Mouse (Mus musculus): ENCODE data around the gene Alpk1. TPM values are rescaled to one million over a fixed set of nuclear protein-coding genes. Genes with fewer than 3 reads are reported as not detected.
A peak's percentile ranks its signal among the peaks of the same experiment; 100 is the strongest.

The Alpk1 gene
- total RNA-seq, 1 experiment, result 0.80 TPM

DNA sequence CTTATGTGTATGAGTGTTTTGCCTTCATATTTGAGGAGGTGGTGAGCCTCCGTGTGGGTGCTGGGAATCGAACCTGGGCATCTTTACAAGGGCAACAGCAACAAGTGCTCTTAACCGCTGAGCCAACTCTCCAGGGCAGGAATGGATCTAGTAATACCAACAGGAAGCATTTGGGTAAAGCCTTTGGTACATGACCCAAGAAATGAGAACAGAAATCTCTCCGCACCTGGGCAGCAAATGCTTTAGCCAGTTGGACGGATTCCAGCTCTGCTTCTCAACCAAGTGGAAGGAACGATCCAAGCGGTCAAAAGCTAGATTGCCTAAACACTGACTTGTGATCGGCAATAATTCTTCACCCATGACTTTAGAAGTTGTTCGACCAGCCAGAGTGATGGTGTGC is 594 bp upstream of the Alpk1 start:
- Histone ChIP-seq H3K9me3 (ENCODE audit: control insufficient read depth, insufficient read depth, low read depth, low read length) (no peaks in the 10 kb centered on the region), H3K9ac (ENCODE audit: insufficient read depth, low read depth, low read length, poor library complexity, severe bottlenecking) (no peak overlapping the region), H3K27ac (ENCODE audit: insufficient read depth, low read depth, low read length, poor library complexity, severe bottlenecking) (no peak overlapping the region), H3K4me3 (ENCODE audit: insufficient read depth in 1 of 2, low read depth in 1 of 2, low read length in 2 of 2, poor library complexity in 1 of 2, severe bottlenecking in 1 of 2) (no peak overlapping the region), H3K36me3 (ENCODE audit: control insufficient read depth, insufficient read depth, low read length, poor library complexity, severe bottlenecking) (no peaks in the 10 kb centered on the region), H3K4me1 (ENCODE audit: control insufficient read depth in 2 of 2, insufficient read depth in 2 of 2, low read length in 2 of 2, poor library complexity in 1 of 2) (no peaks in the 10 kb centered on the region)
- no peak for DNase-seq (ENCODE audit: low read depth, low spot score)
- TF ChIP-seq ZNF384 (IDR thresholded peaks at IDR 0.05; ENCODE audit: low read depth, low read length) (no peak), HCFC1 (IDR thresholded peaks at IDR 0.05; ENCODE audit: borderline replicate concordance, insufficient read depth, low read length) (no peak), ZC3H11A (IDR thresholded peaks at IDR 0.05; ENCODE audit: borderline replicate concordance, low read depth, low read length) (no peak), CHD2 (IDR thresholded peaks at IDR 0.05; ENCODE audit: low read depth, low read length) (no peak), MAFK (IDR thresholded peaks at IDR 0.05; ENCODE audit: insufficient read depth, low read depth, low read length) (no peak)
- in situ Hi-C loops (cut with MboI; ENCODE audit: low sequenced_read_pairs in 2 of 2, unreplicated experiment in 2 of 2), result no loop called here

DNA sequence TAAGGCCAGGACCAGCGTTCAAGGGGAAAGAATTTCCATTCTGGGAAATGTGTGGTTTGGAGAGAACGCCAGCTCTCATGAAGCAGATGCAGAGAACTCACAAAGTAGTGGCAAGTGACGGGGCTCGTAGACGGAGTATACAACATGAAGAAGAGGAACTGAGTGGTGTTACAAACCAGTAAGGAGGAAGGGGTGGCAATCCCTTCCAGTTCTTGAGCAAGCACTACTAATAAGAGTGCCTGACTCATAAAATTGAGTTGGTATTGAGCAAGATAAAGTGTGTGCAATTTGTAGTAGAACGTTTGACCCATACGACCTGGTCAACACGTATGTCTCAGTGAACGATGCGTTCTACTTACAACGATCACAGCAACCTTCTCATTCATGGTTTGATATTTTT is 11.2 kb downstream of the Alpk1 start:
- H3K27ac ChIP-seq (ENCODE audit: insufficient read depth, low read depth, low read length, poor library complexity, severe bottlenecking), result no peak overlapping the region
- no peaks in the 10 kb centered on the region for H3K4me1 ChIP-seq (ENCODE audit: control insufficient read depth in 2 of 2, insufficient read depth in 2 of 2, low read length in 2 of 2, poor library complexity in 1 of 2)
- no peaks in the 10 kb centered on the region for H3K36me3 ChIP-seq (ENCODE audit: control insufficient read depth, insufficient read depth, low read length, poor library complexity, severe bottlenecking)
- TF ChIP-seq ZNF384 (IDR thresholded peaks at IDR 0.05; ENCODE audit: low read depth, low read length), result no peak
- TF ChIP-seq CHD2 (IDR thresholded peaks at IDR 0.05; ENCODE audit: low read depth, low read length), result no peak
- no peak for TF ChIP-seq ZC3H11A (IDR thresholded peaks at IDR 0.05; ENCODE audit: borderline replicate concordance, low read depth, low read length)
- no peak for TF ChIP-seq HCFC1 (IDR thresholded peaks at IDR 0.05; ENCODE audit: borderline replicate concordance, insufficient read depth, low read length)
- TF ChIP-seq MAFK (IDR thresholded peaks at IDR 0.05; ENCODE audit: insufficient read depth, low read depth, low read length), result no peak
- H3K9me3 ChIP-seq (ENCODE audit: control insufficient read depth, insufficient read depth, low read depth, low read length), result no peaks in the 10 kb centered on the region
- H3K4me3 ChIP-seq (ENCODE audit: insufficient read depth in 1 of 2, low read depth in 1 of 2, low read length in 2 of 2, poor library complexity in 1 of 2, severe bottlenecking in 1 of 2), result no peak overlapping the region
- in situ Hi-C loops (cut with MboI; ENCODE audit: low sequenced_read_pairs in 2 of 2, unreplicated experiment in 2 of 2), result loop anchor here in 1 of 2 experiments (25.0 kb wide), 1 partner anchor 132 kb away; the partner anchor contains the start of gene Neurog2
- no peak for DNase-seq (ENCODE audit: low read depth, low spot score)
- H3K9ac ChIP-seq (ENCODE audit: insufficient read depth, low read depth, low read length, poor library complexity, severe bottlenecking), result no peak overlapping the region

DNA sequence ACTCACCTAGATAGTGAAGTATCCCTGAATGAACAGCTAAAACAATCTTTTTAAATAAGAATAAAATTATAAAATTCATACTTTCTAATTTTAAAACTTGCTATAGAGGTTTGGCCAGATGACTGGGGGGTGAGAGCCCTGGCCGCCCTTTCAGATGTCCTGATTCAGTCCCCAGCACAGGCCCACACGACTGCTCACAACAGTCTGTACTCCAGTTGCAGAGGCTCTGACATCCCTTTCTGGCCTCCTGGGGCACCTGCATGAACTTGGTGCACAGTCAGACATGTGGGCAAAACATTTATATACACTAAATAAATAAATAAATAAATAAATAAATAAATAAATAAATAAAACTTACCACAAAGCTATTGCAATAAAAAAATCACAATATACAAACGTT is 14.4 kb downstream of the Alpk1 start:
- no peak for DNase-seq (ENCODE audit: low read depth, low spot score)
- no peak for TF ChIP-seq MAFK (IDR thresholded peaks at IDR 0.05; ENCODE audit: insufficient read depth, low read depth, low read length)
- TF ChIP-seq CHD2 (IDR thresholded peaks at IDR 0.05; ENCODE audit: low read depth, low read length), result no peak
- TF ChIP-seq ZNF384 (IDR thresholded peaks at IDR 0.05; ENCODE audit: low read depth, low read length), result no peak
- in situ Hi-C loops (cut with MboI; ENCODE audit: low sequenced_read_pairs in 2 of 2, unreplicated experiment in 2 of 2), result loop anchor here in 1 of 2 experiments (25.0 kb wide), 1 partner anchor 129 kb away; the partner anchor contains the start of gene Neurog2
- Histone ChIP-seq H3K4me3 (ENCODE audit: insufficient read depth in 1 of 2, low read depth in 1 of 2, low read length in 2 of 2, poor library complexity in 1 of 2, severe bottlenecking in 1 of 2) (no peak overlapping the region), H3K27ac (ENCODE audit: insufficient read depth, low read depth, low read length, poor library complexity, severe bottlenecking) (no peak overlapping the region), H3K36me3 (ENCODE audit: control insufficient read depth, insufficient read depth, low read length, poor library complexity, severe bottlenecking) (no peaks in the 10 kb centered on the region), H3K9me3 (ENCODE audit: control insufficient read depth, insufficient read depth, low read depth, low read length) (no peaks in the 10 kb centered on the region), H3K9ac (ENCODE audit: insufficient read depth, low read depth, low read length, poor library complexity, severe bottlenecking) (no peak overlapping the region), H3K4me1 (ENCODE audit: control insufficient read depth in 2 of 2, insufficient read depth in 2 of 2, low read length in 2 of 2, poor library complexity in 1 of 2) (no peaks in the 10 kb centered on the region)

DNA sequence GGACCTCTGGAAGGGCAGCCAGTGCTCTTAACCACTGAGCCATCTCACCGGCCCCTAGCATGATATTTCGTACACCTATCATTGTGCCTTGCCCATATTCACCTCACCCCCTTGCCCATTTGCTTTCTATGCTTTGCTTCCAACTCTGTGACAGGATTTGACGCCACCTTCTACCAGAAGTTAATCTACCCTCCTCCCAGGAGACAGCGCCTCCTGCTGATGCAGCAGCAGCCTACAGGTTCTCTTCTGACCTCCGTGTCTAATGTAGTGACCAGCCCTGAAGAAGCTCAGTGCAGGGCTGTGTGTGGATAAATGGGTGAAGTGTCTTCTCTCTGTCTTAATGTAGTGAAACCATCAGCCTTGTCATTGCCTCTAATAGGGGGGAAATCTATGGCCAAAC is 15.8 kb downstream of the Alpk1 start:
- no peak overlapping the region for H3K27ac ChIP-seq (ENCODE audit: insufficient read depth, low read depth, low read length, poor library complexity, severe bottlenecking)
- in situ Hi-C loops (cut with MboI; ENCODE audit: low sequenced_read_pairs in 2 of 2, unreplicated experiment in 2 of 2), result loop anchor here in 1 of 2 experiments (25.0 kb wide), 1 partner anchor 127 kb away; the partner anchor contains the start of gene Neurog2
- TF ChIP-seq ZC3H11A (IDR thresholded peaks at IDR 0.05; ENCODE audit: borderline replicate concordance, low read depth, low read length) (no peak), CHD2 (IDR thresholded peaks at IDR 0.05; ENCODE audit: low read depth, low read length) (no peak), ZNF384 (IDR thresholded peaks at IDR 0.05; ENCODE audit: low read depth, low read length) (no peak), HCFC1 (IDR thresholded peaks at IDR 0.05; ENCODE audit: borderline replicate concordance, insufficient read depth, low read length) (no peak), MAFK (IDR thresholded peaks at IDR 0.05; ENCODE audit: insufficient read depth, low read depth, low read length) (no peak)
- peak; percentile 22 for DNase-seq (ENCODE audit: low read depth, low spot score)
- H3K36me3 ChIP-seq (ENCODE audit: control insufficient read depth, insufficient read depth, low read length, poor library complexity, severe bottlenecking), result no peaks in the 10 kb centered on the region
- no peak overlapping the region for H3K4me3 ChIP-seq (ENCODE audit: insufficient read depth in 1 of 2, low read depth in 1 of 2, low read length in 2 of 2, poor library complexity in 1 of 2, severe bottlenecking in 1 of 2)
- no peaks in the 10 kb centered on the region for H3K4me1 ChIP-seq (ENCODE audit: control insufficient read depth in 2 of 2, insufficient read depth in 2 of 2, low read length in 2 of 2, poor library complexity in 1 of 2)
- no peak overlapping the region for H3K9ac ChIP-seq (ENCODE audit: insufficient read depth, low read depth, low read length, poor library complexity, severe bottlenecking)
- no peaks in the 10 kb centered on the region for H3K9me3 ChIP-seq (ENCODE audit: control insufficient read depth, insufficient read depth, low read depth, low read length)
